Mouse (Mus musculus): ENCODE data around the gene Timmdc1.

DNA sequence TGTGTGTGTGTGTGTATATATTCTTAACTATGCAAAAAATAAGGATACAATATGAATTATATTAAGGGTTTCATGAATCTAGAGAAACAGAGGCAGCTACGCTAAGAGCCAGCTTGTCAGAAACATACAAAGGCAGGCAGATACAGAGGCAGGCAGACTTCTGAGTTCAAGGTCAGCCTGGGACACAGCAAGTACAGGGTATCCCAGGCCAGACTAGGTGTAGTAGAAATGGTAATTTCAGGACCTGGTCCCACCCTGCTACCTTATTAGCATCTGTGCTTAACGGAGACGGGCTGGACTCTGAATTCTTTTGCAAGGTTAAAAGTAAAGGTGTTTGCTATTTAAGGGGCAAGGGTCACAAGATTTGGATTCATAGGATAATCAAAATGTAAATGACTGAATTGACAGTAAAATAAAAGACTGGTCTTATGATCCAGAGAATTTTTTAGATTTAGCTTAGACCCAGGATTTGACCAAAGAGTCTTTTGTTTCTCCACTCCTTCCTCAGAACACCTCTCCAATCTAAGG lies 35.8 kb upstream of the Timmdc1 start, which contains the start of gene Tmem39a:
- TF ChIP-seq CTCF (IDR thresholded peaks at IDR 0.05; ENCODE audit: insufficient read depth, low read length) (no peak), POLR2A (IDR thresholded peaks at IDR 0.05; ENCODE audit: borderline replicate concordance, extremely low read depth, low read depth, low read length) (no peak)

All from lung, adult 2 months (tissue).